Mouse (Mus musculus): ENCODE results near the gene Gm14410.
A peak's percentile ranks its signal among the peaks of the same experiment; 100 is the strongest.
"Not testable (repeated sequence)": the region's sequence is repeated elsewhere in the genome, so short reads cannot be mapped to it uniquely, and the experiment has no call there.

Gene Gm14410

GRCm38 (mm10) chr2:177206341-177206740, at the start of gene Gm14410:
Gene Gm14410 (minus strand): TSS chr2:177206421.
- peak; percentile 90 for DNase-seq (ENCODE audit: low spot score)

- DNase-seq (ENCODE audit: low spot score), result not testable (repeated sequence)
Measured at GRCm38 (mm10) chr2:177247449-177247848, 41.2 kb upstream of the Gm14410 start.

GRCm38 (mm10) chr2:177230461-177230860, 24.2 kb upstream of the Gm14410 start:
- DNase-seq (ENCODE audit: low spot score), result not testable (repeated sequence)

GRCm38 (mm10) chr2:177172749-177173148, 33.5 kb downstream of the Gm14410 start:
- DNase-seq (ENCODE audit: low spot score), result not testable (repeated sequence)
